Mouse (Mus musculus) liver, embryonic 14 days (tissue): ENCODE results near the gene Trio. TPM values are rescaled to one million over a fixed set of nuclear protein-coding genes. Genes with fewer than 3 reads are reported as not detected.

ENCODE experiments used
- polyA plus RNA-seq: library from polyadenylated mRNA; depleted of rRNA; stranded (reverse); fragments of >200 nt; gene quantifications from 2 replicates; pipeline ENCODE4 v1.2.3, GENCODE M21; 2012; rRNA removed

The Trio gene
- 6.1 and 6.5 TPM in 2 replicates for polyA plus RNA-seq

GRCm38 (mm10) chr15:28025447-28026166 is at the start of gene Trio:
Gene Trio, minus strand, starts transcription at chr15:28025848.

GRCm38 (mm10) chr15:27681419-27682187 is 344.0 kb downstream of the Trio start, which contains the start of gene Otulinl:
Gene Otulinl, minus strand, starts transcription at chr15:27681579.

Other genes starting within 250 kb of the Trio start
- gene Dnah5, start 177.9 kb upstream of the Trio start, polyA plus RNA-seq, result not detected in 2 replicates